Mouse (Mus musculus) erythroblast, embryonic 14.5 days (primary cell): ENCODE results near the gene Ikbke. TPM values are rescaled to one million over a fixed set of nuclear protein-coding genes. Genes with fewer than 3 reads are reported as not detected.
"Not testable (repeated sequence)": the region's sequence is repeated elsewhere in the genome, so short reads cannot be mapped to it uniquely, and the experiment has no call there.

Experiments used
- H3K27me3 ChIP-seq: 2 replicates; pipeline ENCODE4 v1.6.1; 2012; ENCODE audit warnings: inconsistent platforms; ENCODE audit not compliant: control insufficient read depth
- H3K36me3 ChIP-seq: 2 replicates; pipeline ENCODE4 v1.6.1; 2012; ENCODE audit warnings: mild to moderate bottlenecking, inconsistent platforms; ENCODE audit not compliant: control insufficient read depth
- H3K4me1 ChIP-seq: 2 replicates; pipeline ENCODE4 v1.6.1; 2012; ENCODE audit warnings: inconsistent platforms; ENCODE audit not compliant: control insufficient read depth
- H3K4me3 ChIP-seq: replicated peaks from 2 replicates; pipeline ENCODE3; 2012; ENCODE audit warnings: moderate library complexity, mild to moderate bottlenecking, inconsistent platforms
- H3K9me3 ChIP-seq: 2 replicates; pipeline ENCODE4 v1.6.1; 2012; ENCODE audit warnings: low read length, inconsistent platforms, mixed read lengths; ENCODE audit not compliant: control insufficient read depth
- GATA1 ChIP-seq: IDR thresholded peaks from 2 replicates; pipeline ENCODE4 v1.6.1; 2012; ENCODE audit warnings: low read length, inconsistent platforms, mixed read lengths
- TAL1 ChIP-seq: IDR thresholded peaks from 3 replicates; pipeline ENCODE4 v1.6.1; 2012; ENCODE audit warnings: low read length, inconsistent platforms, mixed read lengths
- polyA plus RNA-seq: library from polyadenylated mRNA; stranded (reverse); fragments of >175 nt; gene quantifications from 2 replicates; pipeline ENCODE4 v1.2.3, GENCODE M21; 2012

The Ikbke gene
- polyA plus RNA-seq, 1 experiment = not detected

- Histone ChIP-seq H3K9me3 (no peaks in the 10 kb centered on the region), H3K27me3 (no peaks in the 10 kb centered on the region), H3K4me1 (no peaks in the 10 kb centered on the region; the same call in 1 of the 2 replicates), H3K4me3 (no peak overlapping the region), H3K36me3 (no peaks in the 10 kb centered on the region; the same call in 1 of the 2 replicates)
- TF ChIP-seq GATA1 (no peak), TAL1 (no peak)
Observed at GRCm38 (mm10) chr1:131274725-131275539, 4.5 kb downstream of the Ikbke start.

GRCm38 (mm10) chr1:131269797-131270578, 9.4 kb downstream of the Ikbke start:
- TF ChIP-seq TAL1 (no peak), GATA1 (no peak)
- Histone ChIP-seq H3K4me1 (no peaks in the 10 kb centered on the region; the same call in 1 of the 2 replicates), H3K27me3 (no peaks in the 10 kb centered on the region), H3K4me3 (no peak overlapping the region), H3K9me3 (no peaks in the 10 kb centered on the region), H3K36me3 (no peaks in the 10 kb centered on the region; the same call in 1 of the 2 replicates)

GRCm38 (mm10) chr1:131268776-131269175, 10.6 kb downstream of the Ikbke start:
- no peaks in the 10 kb centered on the region; the same call in 1 of the 2 replicates for H3K36me3 ChIP-seq
- H3K4me3 ChIP-seq = no peak overlapping the region
- H3K4me1 ChIP-seq = no peaks in the 10 kb centered on the region; the same call in 1 of the 2 replicates
- TF ChIP-seq TAL1 = no peak
- no peak for TF ChIP-seq GATA1
- no peaks in the 10 kb centered on the region for H3K9me3 ChIP-seq
- H3K27me3 ChIP-seq = no peaks in the 10 kb centered on the region

GRCm38 (mm10) chr1:131263905-131264304, 15.5 kb downstream of the Ikbke start:
- H3K36me3 ChIP-seq = no peaks in the 10 kb centered on the region
- no peak for TF ChIP-seq TAL1
- no peak for TF ChIP-seq GATA1

GRCm38 (mm10) chr1:131260309-131260656, 19.1 kb downstream of the Ikbke start:
- no peaks in the 10 kb centered on the region for H3K4me1 ChIP-seq
- H3K4me3 ChIP-seq = no peak overlapping the region
- no peaks in the 10 kb centered on the region; the same call in 1 of the 2 replicates for H3K36me3 ChIP-seq
- no peaks in the 10 kb centered on the region; the same call in 1 of the 2 replicates for H3K27me3 ChIP-seq
- no peaks in the 10 kb centered on the region for H3K9me3 ChIP-seq
- TF ChIP-seq TAL1 = no peak
- no peak for TF ChIP-seq GATA1

More at GRCm38 (mm10) chr1:131263905-131264304, 15.5 kb downstream of the Ikbke start:
- Histone ChIP-seq H3K27me3 (no peaks in the 10 kb centered on the region; the same call in 1 of the 2 replicates), H3K4me3 (no peak overlapping the region), H3K9me3 (no peaks in the 10 kb centered on the region), H3K4me1 (no peaks in the 10 kb centered on the region)

- Histone ChIP-seq H3K36me3 (no peaks in the 10 kb centered on the region; the same call in 1 of the 2 replicates), H3K9me3 (no peaks in the 10 kb centered on the region), H3K4me1 (no peaks in the 10 kb centered on the region), H3K27me3 (no peaks in the 10 kb centered on the region; the same call in 1 of the 2 replicates), H3K4me3 (no peak overlapping the region)
- TF ChIP-seq GATA1 (no peak), TAL1 (no peak)
Observed at GRCm38 (mm10) chr1:131259632-131260308, 19.6 kb downstream of the Ikbke start.

GRCm38 (mm10) chr1:131257288-131257687, 22.1 kb downstream of the Ikbke start:
- no peak overlapping the region for H3K4me3 ChIP-seq
- no peaks in the 10 kb centered on the region for H3K4me1 ChIP-seq
- no peaks in the 10 kb centered on the region; the same call in 1 of the 2 replicates for H3K27me3 ChIP-seq
- no peaks in the 10 kb centered on the region; the same call in 1 of the 2 replicates for H3K36me3 ChIP-seq
- TF ChIP-seq TAL1 = no peak
- TF ChIP-seq GATA1 = no peak
- H3K9me3 ChIP-seq = no peaks in the 10 kb centered on the region

GRCm38 (mm10) chr1:131252516-131253250, 26.7 kb downstream of the Ikbke start:
- H3K36me3 ChIP-seq, H3K9me3 ChIP-seq, H3K4me1 ChIP-seq, H3K4me3 ChIP-seq, H3K27me3 ChIP-seq: not testable (repeated sequence)
